Mouse (Mus musculus) heart, embryonic 11.5 days (tissue): Measurements from ENCODE around the gene Arhgef3. TPM values are rescaled to one million over a fixed set of nuclear protein-coding genes. Genes with fewer than 3 reads are reported as not detected.

ENCODE experiments used
- ATAC-seq: fragments of 200-750 bp; cut with Nextera tagmentation; replicated peaks from 2 replicates; pipeline ENCODE4 v1.8.0; 2017; ENCODE audit warnings: moderate library complexity; ENCODE audit not compliant: insufficient number of reproducible peaks, low FRiP score, low TSS enrichment
- H3K27ac ChIP-seq: fragments of 300-500 bp; sonication (generic); 2 replicates; pipeline ENCODE4 v1.5.1; 2014; ENCODE audit warnings: mild to moderate bottlenecking, low read depth, low read length
- H3K27me3 ChIP-seq: fragments of 300-500 bp; sonication (generic); 2 replicates; pipeline ENCODE4 v1.6.1; 2014; ENCODE audit warnings: mild to moderate bottlenecking, low read length, mixed read lengths; ENCODE audit not compliant: control insufficient read depth, insufficient read depth
- H3K36me3 ChIP-seq: fragments of 300-500 bp; sonication (generic); 2 replicates; pipeline ENCODE4 v1.6.1; 2014; ENCODE audit warnings: mild to moderate bottlenecking, low read length, moderate library complexity, mixed read lengths; ENCODE audit not compliant: control insufficient read depth, insufficient read depth
- H3K4me1 ChIP-seq: fragments of 300-500 bp; sonication (generic); 2 replicates; pipeline ENCODE4 v1.6.1; 2014; ENCODE audit warnings: low read length; ENCODE audit not compliant: control insufficient read depth, insufficient read depth
- H3K4me2 ChIP-seq: fragments of 300-500 bp; sonication (generic); 2 replicates; pipeline ENCODE4 v1.6.1; 2014; ENCODE audit warnings: mild to moderate bottlenecking, moderate library complexity
- H3K4me3 ChIP-seq: fragments of 300-500 bp; sonication (generic); 2 replicates; pipeline ENCODE4 v1.5.1; 2014; ENCODE audit warnings: low read depth, low read length
- H3K9ac ChIP-seq: fragments of 300-500 bp; sonication (generic); 2 replicates; pipeline ENCODE4 v1.6.1; 2014; ENCODE audit warnings: mild to moderate bottlenecking, low read depth, low read length, moderate library complexity
- H3K9me3 ChIP-seq: fragments of 300-500 bp; sonication (generic); replicated peaks from 2 replicates; pipeline ENCODE4 v1.6.1; 2016; ENCODE audit warnings: low read length; ENCODE audit not compliant: control insufficient read depth
- WGBS: fragments of 180-500 bp; shearing (Covaris S2); extraction: QIAGEN DNeasy Blood & Tissue Kit; methylation state at CpG from one replicate; pipeline ENCODE4 v1.1.7; 2014; ENCODE audit not compliant: insufficient replicate concordance; 5-methylcytosine and 5-hydroxymethylcytosine counted together
- polyA plus RNA-seq: library from polyadenylated mRNA; unstranded; fragments of >200 nt; fragmentation: Nextera tagmentation; extraction: Ambion mirVana; gene quantifications from 2 replicates; pipeline ENCODE4 v1.2.1, GENCODE M21; 2014

The Arhgef3 gene
- polyA plus RNA-seq, 1 experiment from 2014 or later, result 10.1 TPM

- no peaks in the 10 kb centered on the region for H3K27me3 ChIP-seq
- no peaks in the 10 kb centered on the region; the same call in 1 of the 2 replicates for H3K36me3 ChIP-seq
- no peaks in the 10 kb centered on the region for H3K4me1 ChIP-seq
- H3K9me3 ChIP-seq, result no peaks in the 10 kb centered on the region
- H3K27ac ChIP-seq, result no peak overlapping the region
- WGBS, result 88% methylated on average over 1 of the region's 1 CpGs
- no peak for ATAC-seq
- H3K4me2 ChIP-seq, result no peak overlapping the region
- H3K4me3 ChIP-seq, result no peak overlapping the region
- H3K9ac ChIP-seq, result no peak overlapping the region
Observed at GRCm38 (mm10) chr14:27422301-27422700, 307.6 kb downstream of the Arhgef3 start.

GRCm38 (mm10) chr14:27428573-27428972 lies 313.9 kb downstream of the Arhgef3 start, which contains the start of gene Fam208a:
TSS of gene Fam208a (plus strand) at chr14:27428834.
- 0 out of 2 replicates have a peak, but pooled peaks cover 3% of the 10 kb centered on the region for H3K4me1 ChIP-seq
- peak; percentile 95 for ATAC-seq
- WGBS, result 2% methylated on average over 42 of the region's 43 CpGs
- peak within 1 kb of the TSS; percentile 64 for H3K4me3 ChIP-seq
- H3K9me3 ChIP-seq, result peaks cover 8% of the 10 kb centered on the region
- H3K4me2 ChIP-seq, result peak within 1 kb of the TSS; percentile 88
- 0 out of 2 replicates have a peak, but pooled peaks cover 3% of the 10 kb centered on the region for H3K36me3 ChIP-seq
- peak within 1 kb of the TSS; percentile 92 for H3K9ac ChIP-seq
- H3K27me3 ChIP-seq, result no peaks in the 10 kb centered on the region
- H3K27ac ChIP-seq, result peak within 1 kb of the TSS; percentile 99

- H3K4me2 ChIP-seq, result peak overlapping the region; percentile 88
- H3K9me3 ChIP-seq, result peaks cover 8% of the 10 kb centered on the region
- WGBS, result 1% methylated on average over 71 of the region's 78 CpGs
- H3K27ac ChIP-seq, result peak overlapping the region; percentile 99
- peak overlapping the region; percentile 92 for H3K9ac ChIP-seq
- no peaks in the 10 kb centered on the region for H3K27me3 ChIP-seq
- H3K4me3 ChIP-seq, result peak overlapping the region; percentile 64
- 0 out of 2 replicates have a peak, but pooled peaks cover 3% of the 10 kb centered on the region for H3K36me3 ChIP-seq
- 0 out of 2 replicates have a peak, but pooled peaks cover 3% of the 10 kb centered on the region for H3K4me1 ChIP-seq
- peak; percentile 87 for ATAC-seq
Observed at GRCm38 (mm10) chr14:27428973-27429711, 314.4 kb downstream of the Arhgef3 start.

GRCm38 (mm10) chr14:27430280-27430679 lies 315.6 kb downstream of the Arhgef3 start:
- H3K36me3 ChIP-seq, result 0 out of 2 replicates have a peak, but pooled peaks cover 3% of the 10 kb centered on the region
- H3K4me1 ChIP-seq, result 0 out of 2 replicates have a peak, but pooled peaks cover 3% of the 10 kb centered on the region
- H3K4me3 ChIP-seq, result peak overlapping the region; percentile 64
- H3K9me3 ChIP-seq, result peaks cover 8% of the 10 kb centered on the region
- H3K27me3 ChIP-seq, result no peaks in the 10 kb centered on the region
- H3K27ac ChIP-seq, result no peak overlapping the region
- peak overlapping the region; percentile 88 for H3K4me2 ChIP-seq
- ATAC-seq, result no peak
- 89% methylated on average over 4 of the region's 4 CpGs for WGBS
- H3K9ac ChIP-seq, result no peak overlapping the region

GRCm38 (mm10) chr14:27432064-27432463 lies 317.4 kb downstream of the Arhgef3 start:
- Histone ChIP-seq H3K4me3 (no peak overlapping the region), H3K27me3 (no peaks in the 10 kb centered on the region), H3K4me1 (0 out of 2 replicates have a peak, but pooled peaks cover 3% of the 10 kb centered on the region), H3K4me2 (no peak overlapping the region), H3K9me3 (peaks cover 8% of the 10 kb centered on the region), H3K27ac (no peak overlapping the region), H3K9ac (no peak overlapping the region), H3K36me3 (0 out of 2 replicates have a peak, but pooled peaks cover 3% of the 10 kb centered on the region)
- 97% methylated on average over 2 of the region's 2 CpGs for WGBS
- ATAC-seq, result no peak

GRCm38 (mm10) chr14:27436116-27436515 lies 321.4 kb downstream of the Arhgef3 start:
- H3K4me2 ChIP-seq, result no peak overlapping the region
- 98% methylated on average over 1 of the region's 1 CpGs for WGBS
- H3K36me3 ChIP-seq, result 0 out of 2 replicates have a peak, but pooled peaks cover 3% of the 10 kb centered on the region
- H3K4me1 ChIP-seq, result no peaks in the 10 kb centered on the region
- H3K9me3 ChIP-seq, result no peaks in the 10 kb centered on the region
- H3K27me3 ChIP-seq, result no peaks in the 10 kb centered on the region
- H3K27ac ChIP-seq, result no peak overlapping the region
- H3K9ac ChIP-seq, result no peak overlapping the region
- no peak for ATAC-seq
- H3K4me3 ChIP-seq, result no peak overlapping the region

- no peak for ATAC-seq
- Histone ChIP-seq H3K27me3 (no peaks in the 10 kb centered on the region), H3K9me3 (no peaks in the 10 kb centered on the region), H3K9ac (no peak overlapping the region), H3K36me3 (0 out of 2 replicates have a peak, but pooled peaks cover under 1% of the 10 kb centered on the region), H3K27ac (no peak overlapping the region), H3K4me1 (no peaks in the 10 kb centered on the region), H3K4me3 (no peak overlapping the region), H3K4me2 (no peak overlapping the region)
- 88% methylated on average over 3 of the region's 3 CpGs for WGBS
Observed at GRCm38 (mm10) chr14:27436826-27437225, 322.1 kb downstream of the Arhgef3 start.

GRCm38 (mm10) chr14:27440921-27441320 lies 326.2 kb downstream of the Arhgef3 start:
- no peak for ATAC-seq
- Histone ChIP-seq H3K36me3 (peaks cover 4% of the 10 kb centered on the region; the same call in 1 of the 2 replicates), H3K4me3 (no peak overlapping the region)

More at GRCm38 (mm10) chr14:27440921-27441320, 326.2 kb downstream of the Arhgef3 start:
- Histone ChIP-seq H3K4me1 (no peaks in the 10 kb centered on the region), H3K9me3 (no peaks in the 10 kb centered on the region), H3K27me3 (no peaks in the 10 kb centered on the region), H3K4me2 (no peak overlapping the region), H3K9ac (no peak overlapping the region), H3K27ac (no peak overlapping the region)
